Mouse (Mus musculus) WW6 (cell line): ENCODE data around the gene Wfdc12.
"Not testable (repeated sequence)": the region's sequence is repeated elsewhere in the genome, so short reads cannot be mapped to it uniquely, and the experiment has no call there.

Experiments used
- DNase-seq: peaks from one replicate; pipeline ENCODE4 v3.0.0-alpha.2; 2013; ENCODE audit warnings: low read depth, low spot score

The Wfdc12 gene

GRCm38 (mm10) chr2:164190576-164190975, at the start of gene Wfdc12:
Gene Wfdc12, minus strand, starts transcription at chr2:164190608.
- DNase-seq: no peak

- no peak for DNase-seq
These were observed 48.0 kb upstream of the Wfdc12 start, which contains the start of gene Svs2 for GRCm38 (mm10) chr2:164238366-164238765. Gene Svs2, minus strand, starts transcription at chr2:164238466.

GRCm38 (mm10) chr2:164232671-164233070, 42.3 kb upstream of the Wfdc12 start:
- no peak for DNase-seq

- DNase-seq: no peak
These were observed 38.1 kb upstream of the Wfdc12 start for GRCm38 (mm10) chr2:164228361-164229070.

GRCm38 (mm10) chr2:164221522-164221921, 31.1 kb upstream of the Wfdc12 start, which contains the start of gene Wfdc15b:
Gene Wfdc15b, minus strand, starts transcription at chr2:164221660.
- no peak for DNase-seq

GRCm38 (mm10) chr2:164219295-164219694, 28.9 kb upstream of the Wfdc12 start:
- no peak for DNase-seq

GRCm38 (mm10) chr2:164212711-164213110, 22.3 kb upstream of the Wfdc12 start:
- DNase-seq: no peak

- no peak for DNase-seq
These were observed 20.5 kb upstream of the Wfdc12 start for GRCm38 (mm10) chr2:164210892-164211291.

GRCm38 (mm10) chr2:164206676-164207075, 16.3 kb upstream of the Wfdc12 start:
- no peak for DNase-seq

- DNase-seq: not testable (repeated sequence)
These were observed 15.6 kb upstream of the Wfdc12 start for GRCm38 (mm10) chr2:164206011-164206410.

GRCm38 (mm10) chr2:164199626-164200327, 9.4 kb upstream of the Wfdc12 start, which contains the start of gene Wfdc15a:
Gene Wfdc15a, minus strand, starts transcription at chr2:164200130.
- DNase-seq: no peak

- no peak for DNase-seq
These were observed 6.2 kb upstream of the Wfdc12 start for GRCm38 (mm10) chr2:164196700-164196990.

GRCm38 (mm10) chr2:164195971-164196699, 5.7 kb upstream of the Wfdc12 start:
- no peak for DNase-seq

GRCm38 (mm10) chr2:164194959-164195630, 4.7 kb upstream of the Wfdc12 start:
- no peak for DNase-seq

GRCm38 (mm10) chr2:164192279-164192678, 1.9 kb upstream of the Wfdc12 start:
- no peak for DNase-seq

GRCm38 (mm10) chr2:164188722-164189121, 1.7 kb downstream of the Wfdc12 start:
- no peak for DNase-seq

- no peak for DNase-seq
These were observed 6.2 kb downstream of the Wfdc12 start for GRCm38 (mm10) chr2:164184145-164184719.

GRCm38 (mm10) chr2:164183340-164183739, 7.1 kb downstream of the Wfdc12 start:
- no peak for DNase-seq

GRCm38 (mm10) chr2:164182692-164183255, 7.6 kb downstream of the Wfdc12 start, which contains the start of gene Wfdc5:
Gene Wfdc5, minus strand, starts transcription at chr2:164182742.
- no peak for DNase-seq

GRCm38 (mm10) chr2:164180770-164181169, 9.6 kb downstream of the Wfdc12 start:
- DNase-seq: no peak

- no peak for DNase-seq
These were observed 10.3 kb downstream of the Wfdc12 start for GRCm38 (mm10) chr2:164180124-164180523.
